9 mouse cellular contexts compared by ENCODE assay signal in the genomic region with DNA sequence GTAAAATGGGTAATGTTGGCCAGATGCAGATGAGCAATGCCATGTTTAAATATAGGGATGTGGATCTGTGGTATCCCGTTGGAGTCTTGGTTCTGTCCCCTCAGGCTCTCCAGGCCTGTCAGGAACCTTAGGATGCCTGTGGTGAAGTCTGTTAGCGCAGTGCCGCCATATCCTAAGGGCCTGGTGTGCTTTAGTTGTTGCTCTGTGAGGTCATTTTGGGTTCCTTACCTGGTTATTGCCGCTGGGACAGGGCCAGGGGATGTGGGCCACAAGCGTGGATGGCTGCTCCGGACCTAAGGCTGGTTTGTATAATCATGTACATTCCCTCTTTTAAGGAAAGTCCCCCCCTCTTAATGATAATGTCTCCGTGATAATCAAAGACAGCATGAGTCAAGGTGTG. TPM values are rescaled to one million over a fixed set of nuclear protein-coding genes. Genes with fewer than 3 reads are reported as not detected.
DNase-seq lines count a peak whose midpoint lies in the region; ATAC-seq and TF ChIP-seq lines count a peak whose summit lies in the region.
"Had no signal": no experiment of that assay in that cellular context is flagged by ENCODE, and none has a peak within 500 bp of the region (broad histone marks: within the 10 kb centered on the region; RNA-seq: fewer than 3 reads in every experiment).

No protein-coding gene starts in this region.

- peak overlapping the region; percentile 73 for H3K4me2 ChIP-seq in kidney, embryonic 15.5 days
- H3K4me2 ChIP-seq in kidney, embryonic 16.5 days (replicated peaks; ENCODE audit: low read depth, low read length): no peak overlapping the region
- peak overlapping the region; percentile 49; the same call in 1 of the 2 replicates for H3K4me2 ChIP-seq in embryonic facial prominence, embryonic 12.5 days (replicated peaks)
- peak overlapping the region; percentile 61 for H3K4me2 ChIP-seq in intestine, embryonic 15.5 days (replicated peaks)
- H3K4me2 ChIP-seq in neural tube, embryonic 12.5 days (replicated peaks): peak overlapping the region; percentile 65
- H3K4me2 ChIP-seq in stomach, postnatal 0 days (replicated peaks; ENCODE audit: low read depth): no peak overlapping the region

- peaks cover 3% of the 10 kb centered on the region for H3K36me3 ChIP-seq in kidney, embryonic 15.5 days
- H3K36me3 ChIP-seq in kidney, embryonic 16.5 days (ENCODE audit: insufficient read depth, low read length): peaks cover 3% of the 10 kb centered on the region; the same call in 1 of the 2 replicates
- H3K36me3 ChIP-seq in embryonic facial prominence, embryonic 12.5 days: peaks cover 3% of the 10 kb centered on the region; the same call in 1 of the 2 replicates
- H3K36me3 ChIP-seq in intestine, embryonic 15.5 days: no peaks in the 10 kb centered on the region
- H3K36me3 ChIP-seq in neural tube, embryonic 12.5 days: peaks cover 4% of the 10 kb centered on the region
- no peaks in the 10 kb centered on the region for H3K36me3 ChIP-seq in stomach, postnatal 0 days (ENCODE audit: control insufficient read depth, insufficient read depth, low read length)

- no peak overlapping the region for H3K9ac ChIP-seq in kidney, embryonic 15.5 days
- no peak overlapping the region for H3K9ac ChIP-seq in kidney, embryonic 16.5 days (replicated peaks; ENCODE audit: low read length)
- no peak overlapping the region for H3K9ac ChIP-seq in embryonic facial prominence, embryonic 12.5 days
- no peak overlapping the region; the same call in 1 of the 2 replicates for H3K9ac ChIP-seq in intestine, embryonic 15.5 days
- peak overlapping the region; percentile 56; the same call in 1 of the 2 replicates for H3K9ac ChIP-seq in neural tube, embryonic 12.5 days
- no peak overlapping the region for H3K9ac ChIP-seq in stomach, postnatal 0 days (ENCODE audit: low read length)

- no peaks in the 10 kb centered on the region for H3K9me3 ChIP-seq in kidney, embryonic 15.5 days (replicated peaks)
- H3K9me3 ChIP-seq in kidney, embryonic 16.5 days (ENCODE audit: low read length): no peaks in the 10 kb centered on the region
- no peaks in the 10 kb centered on the region for H3K9me3 ChIP-seq in embryonic facial prominence, embryonic 12.5 days
- H3K9me3 ChIP-seq in intestine, embryonic 15.5 days: no peaks in the 10 kb centered on the region
- no peaks in the 10 kb centered on the region for H3K9me3 ChIP-seq in neural tube, embryonic 12.5 days
- no peaks in the 10 kb centered on the region for H3K9me3 ChIP-seq in stomach, postnatal 0 days (ENCODE audit: control insufficient read depth, low read length)

- WGBS in kidney, embryonic 15.5 days: 95% methylated on average over 7 of the region's 7 CpGs
- 96% methylated on average over 7 of the region's 7 CpGs for WGBS in kidney, embryonic 16.5 days
- WGBS in embryonic facial prominence, embryonic 12.5 days: 95% methylated on average over 7 of the region's 7 CpGs
- 96% methylated on average over 7 of the region's 7 CpGs for WGBS in intestine, embryonic 15.5 days
- 94% methylated on average over 7 of the region's 7 CpGs for WGBS in neural tube, embryonic 12.5 days
- 91% methylated on average over 7 of the region's 7 CpGs for WGBS in stomach, postnatal 0 days

- no peak for ATAC-seq in kidney, embryonic 15.5 days (replicated peaks; ENCODE audit: low FRiP score)
- ATAC-seq in kidney, embryonic 16.5 days (ENCODE audit: low FRiP score, low TSS enrichment): no peak
- no peak for ATAC-seq in embryonic facial prominence, embryonic 12.5 days (ENCODE audit: insufficient number of reproducible peaks, insufficient read depth, low FRiP score, low TSS enrichment)
- no peak for ATAC-seq in intestine, embryonic 15.5 days
- no peak for ATAC-seq in neural tube, embryonic 12.5 days (ENCODE audit: low FRiP score, low read depth)
- no peak for ATAC-seq in stomach, postnatal 0 days (ENCODE audit: low FRiP score, low TSS enrichment)
- ATAC-seq: inflammation-experienced regulatory T-cells, adult 6 months had no signal

- H3K27ac ChIP-seq in kidney, embryonic 15.5 days: no peak overlapping the region
- H3K27ac ChIP-seq in kidney, embryonic 16.5 days (ENCODE audit: low read length): no peak overlapping the region
- no peak overlapping the region for H3K27ac ChIP-seq in embryonic facial prominence, embryonic 12.5 days
- no peak overlapping the region for H3K27ac ChIP-seq in intestine, embryonic 15.5 days
- H3K27ac ChIP-seq in neural tube, embryonic 12.5 days: no peak overlapping the region
- H3K27ac ChIP-seq in stomach, postnatal 0 days (replicated peaks): no peak overlapping the region

- H3K4me1 ChIP-seq in kidney, embryonic 15.5 days: peaks cover 8% of the 10 kb centered on the region
- 0 out of 2 replicates have a peak, but pooled peaks cover 3% of the 10 kb centered on the region for H3K4me1 ChIP-seq in kidney, embryonic 16.5 days (ENCODE audit: insufficient read depth, low read length)
- peaks cover 5% of the 10 kb centered on the region for H3K4me1 ChIP-seq in embryonic facial prominence, embryonic 12.5 days
- H3K4me1 ChIP-seq in intestine, embryonic 15.5 days (replicated peaks): peaks cover 3% of the 10 kb centered on the region; the same call in 1 of the 2 replicates
- peaks cover 9% of the 10 kb centered on the region for H3K4me1 ChIP-seq in neural tube, embryonic 12.5 days
- H3K4me1 ChIP-seq in stomach, postnatal 0 days (replicated peaks; ENCODE audit: control insufficient read depth, insufficient read depth): no peaks in the 10 kb centered on the region

- peak overlapping the region; percentile 57; the same call in 1 of the 2 replicates for H3K4me3 ChIP-seq in kidney, embryonic 15.5 days (replicated peaks)
- no peak overlapping the region for H3K4me3 ChIP-seq in kidney, embryonic 16.5 days (ENCODE audit: low read length)
- peak overlapping the region; percentile 64 for H3K4me3 ChIP-seq in embryonic facial prominence, embryonic 12.5 days
- H3K4me3 ChIP-seq in intestine, embryonic 15.5 days (replicated peaks): no peak overlapping the region
- no peak overlapping the region for H3K4me3 ChIP-seq in neural tube, embryonic 12.5 days
- no peak overlapping the region; the same call in 1 of the 2 replicates for H3K4me3 ChIP-seq in stomach, postnatal 0 days (ENCODE audit: low read depth, low read length)

- no peak for TF ChIP-seq EP300 in stomach, postnatal 0 days (optimal IDR thresholded peaks at IDR 0.05)

- DNase-seq in cerebellum, postnatal 36 days: no peak
- no peak for DNase-seq in stomach, postnatal 0 days (ENCODE audit: low spot score)
- DNase-seq: gastrocnemius, postnatal 14 days had no signal

- TF ChIP-seq CTCF in stomach, postnatal 0 days (IDR thresholded peaks at IDR 0.05; ENCODE audit: low read depth): no peak

- H3K27me3 ChIP-seq in kidney, embryonic 15.5 days: no peaks in the 10 kb centered on the region
- H3K27me3 ChIP-seq in kidney, embryonic 16.5 days (ENCODE audit: insufficient read depth, low read length): no peaks in the 10 kb centered on the region
- no peaks in the 10 kb centered on the region for H3K27me3 ChIP-seq in embryonic facial prominence, embryonic 12.5 days
- H3K27me3 ChIP-seq in intestine, embryonic 15.5 days (replicated peaks): no peaks in the 10 kb centered on the region
- H3K27me3 ChIP-seq in neural tube, embryonic 12.5 days (replicated peaks): no peaks in the 10 kb centered on the region
- no peaks in the 10 kb centered on the region for H3K27me3 ChIP-seq in stomach, postnatal 0 days (ENCODE audit: control insufficient read depth, insufficient read depth, low read length)

RNA-seq across cellular contexts. Expression of a gene that starts 1.2 kb away (rescaled TPM):
- 8.3 and 8.8 TPM in 2 replicates for polyA plus RNA-seq in kidney, embryonic 15.5 days (2015; fragmentation: Nextera tagmentation; extraction: Ambion mirVana)
- 9.1 and 9.6 TPM in 2 replicates for polyA plus RNA-seq in kidney, embryonic 16.5 days (2015; fragmentation: Nextera tagmentation; extraction: Ambion mirVana)
- polyA plus RNA-seq in embryonic facial prominence, embryonic 12.5 days (2016; fragmentation: Nextera tagmentation; extraction: Ambion mirVana): 9.4 and 10.5 TPM in 2 replicates
- polyA plus RNA-seq in intestine, embryonic 15.5 days (2015; fragmentation: Nextera tagmentation; extraction: Ambion mirVana): 5.9 and 6.4 TPM in 2 replicates
- polyA plus RNA-seq in neural tube, embryonic 12.5 days (2016; fragmentation: Nextera tagmentation; extraction: Ambion mirVana): 9.3 and 10.5 TPM in 2 replicates
- 2.8 and 3.0 TPM in 2 replicates for polyA plus RNA-seq in stomach, postnatal 0 days (2015; fragmentation: Nextera tagmentation; extraction: Ambion mirVana)

RNA-seq across cellular contexts. Expression of a gene that starts 17.7 kb away (rescaled TPM):
- 3.9 TPM in 2 replicates for polyA plus RNA-seq in kidney, embryonic 15.5 days (2015; fragmentation: Nextera tagmentation; extraction: Ambion mirVana)
- 3.9 and 4.7 TPM in 2 replicates for polyA plus RNA-seq in kidney, embryonic 16.5 days (2015; fragmentation: Nextera tagmentation; extraction: Ambion mirVana)
- 3.9 and 4.5 TPM in 2 replicates for polyA plus RNA-seq in embryonic facial prominence, embryonic 12.5 days (2016; fragmentation: Nextera tagmentation; extraction: Ambion mirVana)
- polyA plus RNA-seq in intestine, embryonic 15.5 days (2015; fragmentation: Nextera tagmentation; extraction: Ambion mirVana): 3.4 and 3.9 TPM in 2 replicates
- 2.0 and 2.4 TPM in 2 replicates for polyA plus RNA-seq in neural tube, embryonic 12.5 days (2016; fragmentation: Nextera tagmentation; extraction: Ambion mirVana)
- polyA plus RNA-seq in stomach, postnatal 0 days (2015; fragmentation: Nextera tagmentation; extraction: Ambion mirVana): 1.4 and 1.6 TPM in 2 replicates

RNA-seq across cellular contexts. Expression of a gene that starts 32.6 kb away (rescaled TPM):
- 2.4 and 2.5 TPM in 2 replicates for polyA plus RNA-seq in kidney, embryonic 15.5 days (2015; fragmentation: Nextera tagmentation; extraction: Ambion mirVana)
- 1.8 and 2.5 TPM in 2 replicates for polyA plus RNA-seq in kidney, embryonic 16.5 days (2015; fragmentation: Nextera tagmentation; extraction: Ambion mirVana)
- polyA plus RNA-seq in embryonic facial prominence, embryonic 12.5 days (2016; fragmentation: Nextera tagmentation; extraction: Ambion mirVana): 2.2 and 3.1 TPM in 2 replicates
- 1.6 and 1.8 TPM in 2 replicates for polyA plus RNA-seq in intestine, embryonic 15.5 days (2015; fragmentation: Nextera tagmentation; extraction: Ambion mirVana)
- polyA plus RNA-seq in neural tube, embryonic 12.5 days (2016; fragmentation: Nextera tagmentation; extraction: Ambion mirVana): 2.5 and 3.0 TPM in 2 replicates
- 1.3 and 1.6 TPM in 2 replicates for polyA plus RNA-seq in stomach, postnatal 0 days (2015; fragmentation: Nextera tagmentation; extraction: Ambion mirVana)

Comparison
In these comparisons a context has a peak if more than half of its experiments do, and no peak if none do; other contexts are left out.
1. H3K4me2 ChIP-seq: peak in kidney, embryonic 15.5 days (single experiment), embryonic facial prominence, embryonic 12.5 days (single experiment), intestine, embryonic 15.5 days (single experiment) and neural tube, embryonic 12.5 days (single experiment); none in kidney, embryonic 16.5 days (single experiment) and stomach, postnatal 0 days (single experiment).
2. H3K4me3 ChIP-seq: peak in kidney, embryonic 15.5 days (single experiment) and embryonic facial prominence, embryonic 12.5 days (single experiment); none in kidney, embryonic 16.5 days (single experiment), intestine, embryonic 15.5 days (single experiment), neural tube, embryonic 12.5 days (single experiment) and stomach, postnatal 0 days (single experiment).